Mouse (Mus musculus) myocyte (in vitro differentiated cells): ENCODE measurements around the gene Kbtbd13.

Experiments used
- CEBPB ChIP-seq: IDR thresholded peaks from 2 replicates; pipeline ENCODE4 v1.6.1; 2011; ENCODE audit warnings: mild to moderate bottlenecking, moderate library complexity; ENCODE audit not compliant: poor library complexity, insufficient read depth, severe bottlenecking
- E2F4 ChIP-seq: IDR thresholded peaks from one replicate; pipeline ENCODE4 v1.6.1; 2011; ENCODE audit warnings: mild to moderate bottlenecking, control low read depth, moderate library complexity; ENCODE audit not compliant: insufficient read depth
- MYOD1 ChIP-seq, 3 experiments: IDR thresholded peaks; one replicate each; pipeline ENCODE4 v1.6.1; 2011; ENCODE audit warnings: control low read depth in 2 of 3, low read depth in 2 of 3, mild to moderate bottlenecking in 2 of 3, moderate library complexity in 1 of 3; ENCODE audit not compliant: insufficient read length in 2 of 3, control insufficient read depth in 1 of 3
- MYOG ChIP-seq, 3 experiments: IDR thresholded peaks; one replicate each; pipeline ENCODE4 v1.6.1; 2011; ENCODE audit warnings: control low read depth in 2 of 3, low read depth in 2 of 3, mild to moderate bottlenecking in 2 of 3; ENCODE audit not compliant: insufficient read length in 2 of 3, control insufficient read depth in 1 of 3, insufficient read depth in 1 of 3
- POLR2A ChIP-seq: IDR thresholded peaks from one replicate; pipeline ENCODE4 v1.6.1; 2011; ENCODE audit warnings: low read depth, mild to moderate bottlenecking, control low read depth, moderate library complexity; ENCODE audit not compliant: insufficient read length
- POLR2AphosphoS2 ChIP-seq: IDR thresholded peaks from one replicate; pipeline ENCODE4 v1.6.1; 2011; ENCODE audit warnings: low read depth, control low read depth; ENCODE audit not compliant: insufficient read length
- TCF12 ChIP-seq: IDR thresholded peaks from one replicate; pipeline ENCODE4 v1.6.1; 2011; ENCODE audit warnings: mild to moderate bottlenecking, control low read depth; ENCODE audit not compliant: poor library complexity, insufficient read depth, severe bottlenecking
- USF1 ChIP-seq: IDR thresholded peaks from one replicate; pipeline ENCODE4 v1.6.1; 2011; ENCODE audit warnings: low read depth, mild to moderate bottlenecking, control low read depth, moderate library complexity

- no peak for TF ChIP-seq POLR2AphosphoS2
- TF ChIP-seq MYOD1 (IDR thresholded peaks at IDR 0.05; ENCODE audit: control insufficient read depth in 1 of 3, insufficient read length in 2 of 3, low read depth in 2 of 3), result no peak
- TF ChIP-seq POLR2A, result no peak
- no peak for TF ChIP-seq USF1
- no peak for TF ChIP-seq MYOG (IDR thresholded peaks at IDR 0.05; ENCODE audit: control insufficient read depth in 1 of 3, insufficient read depth in 1 of 3, insufficient read length in 2 of 3, low read depth in 2 of 3)
- no peak for TF ChIP-seq E2F4
- no peak for TF ChIP-seq CEBPB
- TF ChIP-seq TCF12, result no peak
These were observed 38.2 kb downstream of the Kbtbd13 start for GRCm38 (mm10) chr9:65353251-65353650.
